Mouse (Mus musculus) kidney, postnatal 4 days (tissue): ENCODE data around the gene 5330417C22Rik.
A peak's percentile ranks its signal among the peaks of the same experiment; 100 is the strongest.

Source experiments
- DNase-seq, 2 experiments: peaks; one replicate each; pipeline ENCODE4 v3.0.0; 2021; ENCODE audit warnings: mixed read lengths in 2 of 2

Gene 5330417C22Rik

DNA sequence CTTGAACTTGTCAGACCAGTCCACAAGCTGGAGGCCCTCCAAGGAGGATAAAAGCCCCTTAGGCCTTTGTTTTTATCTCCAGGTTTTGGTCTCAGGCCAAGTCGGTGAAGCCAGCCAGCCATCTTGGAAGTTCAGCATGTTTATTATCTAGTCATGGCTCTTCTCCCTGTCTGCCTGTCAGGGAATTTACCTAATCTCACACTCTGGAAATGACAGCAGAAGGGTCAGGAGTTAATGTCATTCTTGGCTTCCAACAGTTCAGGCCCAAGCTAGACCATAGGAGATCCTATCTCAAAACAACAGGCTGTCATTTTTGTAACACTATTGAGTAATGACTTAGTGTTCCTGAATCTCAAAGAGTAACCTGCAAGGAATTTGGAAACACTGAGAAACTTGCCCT is 82.2 kb downstream of the 5330417C22Rik start:
- no peak for DNase-seq

DNA sequence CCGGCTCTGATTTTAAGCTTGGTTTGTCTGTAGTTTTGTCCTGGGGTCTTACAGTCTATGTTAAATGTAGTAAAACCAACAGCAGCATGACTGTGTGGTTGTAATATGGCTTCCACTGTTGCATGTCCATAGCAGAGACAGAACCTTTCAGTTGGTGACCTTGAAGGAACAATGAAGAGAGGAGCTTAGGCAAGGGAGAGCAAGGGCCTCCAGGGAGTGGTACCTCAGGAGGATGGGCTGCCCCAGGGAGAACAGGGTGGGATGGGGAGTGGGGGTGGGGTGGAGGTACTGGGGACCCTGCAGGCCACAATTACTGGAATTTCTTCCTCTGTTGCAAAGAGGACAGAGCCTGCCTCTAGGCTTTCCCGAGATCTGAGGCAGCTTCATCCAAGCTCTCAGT is 84.4 kb downstream of the 5330417C22Rik start:
- DNase-seq: no peak

- DNase-seq: no peak
These were observed 91.0 kb downstream of the 5330417C22Rik start for GRCm38 (mm10) chr3:108445366-108445705.

GRCm38 (mm10) chr3:108444698-108445365 is 91.5 kb downstream of the 5330417C22Rik start, which contains the start of gene Sars:
Gene Sars, minus strand, starts transcription at chr3:108445209.
- DNase-seq: peak; percentile 94 to 97

- peak; percentile 35 to 54 for DNase-seq
These were observed 92.3 kb downstream of the 5330417C22Rik start for GRCm38 (mm10) chr3:108444029-108444428.

DNA sequence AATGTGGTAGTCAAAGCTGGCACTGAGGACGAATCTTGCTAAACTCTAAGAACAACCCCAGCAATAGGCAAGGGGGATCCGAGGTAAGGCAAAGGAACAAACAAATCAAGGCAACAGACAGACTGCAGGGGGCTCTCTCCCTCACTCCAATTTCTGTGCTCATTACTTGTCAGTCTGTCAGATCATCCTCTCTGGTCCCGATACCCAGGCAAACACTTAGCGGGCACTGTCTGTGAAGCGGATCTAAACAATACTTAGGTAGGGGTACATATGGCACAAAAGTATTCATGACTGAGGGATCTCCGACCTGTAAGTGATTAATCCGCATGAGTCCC is 100.0 kb downstream of the 5330417C22Rik start:
- DNase-seq: no peak

DNA sequence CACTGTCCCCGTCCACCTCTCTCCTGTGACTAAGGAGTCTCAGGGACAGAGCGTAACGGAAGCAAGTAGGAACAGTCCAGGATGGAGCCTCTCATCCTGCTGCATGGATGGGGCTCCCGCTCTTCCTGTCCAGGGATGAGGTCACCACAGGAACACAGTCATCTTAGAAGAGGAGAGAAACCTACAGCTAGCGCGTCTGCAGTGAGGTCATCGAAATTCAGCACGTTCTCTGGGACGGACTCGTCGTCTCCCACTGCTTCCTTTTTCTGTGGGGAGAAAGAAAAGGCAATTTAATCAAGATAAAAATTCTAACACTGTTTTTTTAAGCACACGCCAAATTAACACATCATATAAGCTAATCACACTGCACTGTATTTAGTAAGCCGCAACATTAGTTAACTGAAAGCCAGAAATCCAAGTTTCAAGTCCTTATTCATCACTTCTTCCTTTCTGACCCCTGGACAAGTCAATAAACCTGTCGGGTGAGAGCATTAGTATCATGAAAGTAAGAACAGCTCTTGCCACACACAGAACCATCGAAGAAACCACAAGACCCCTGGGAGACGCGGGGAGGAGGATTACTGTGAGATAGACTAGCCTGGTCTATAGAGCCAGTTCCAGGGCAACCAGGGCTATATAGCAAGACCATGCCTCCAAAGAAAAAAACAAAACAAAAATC is 100.5 kb downstream of the 5330417C22Rik start:
- no peak for DNase-seq

GRCm38 (mm10) chr3:108433881-108434495 is 102.3 kb downstream of the 5330417C22Rik start:
- DNase-seq: no peak

GRCm38 (mm10) chr3:108433188-108433880 is 103.0 kb downstream of the 5330417C22Rik start:
- no peak for DNase-seq

DNA sequence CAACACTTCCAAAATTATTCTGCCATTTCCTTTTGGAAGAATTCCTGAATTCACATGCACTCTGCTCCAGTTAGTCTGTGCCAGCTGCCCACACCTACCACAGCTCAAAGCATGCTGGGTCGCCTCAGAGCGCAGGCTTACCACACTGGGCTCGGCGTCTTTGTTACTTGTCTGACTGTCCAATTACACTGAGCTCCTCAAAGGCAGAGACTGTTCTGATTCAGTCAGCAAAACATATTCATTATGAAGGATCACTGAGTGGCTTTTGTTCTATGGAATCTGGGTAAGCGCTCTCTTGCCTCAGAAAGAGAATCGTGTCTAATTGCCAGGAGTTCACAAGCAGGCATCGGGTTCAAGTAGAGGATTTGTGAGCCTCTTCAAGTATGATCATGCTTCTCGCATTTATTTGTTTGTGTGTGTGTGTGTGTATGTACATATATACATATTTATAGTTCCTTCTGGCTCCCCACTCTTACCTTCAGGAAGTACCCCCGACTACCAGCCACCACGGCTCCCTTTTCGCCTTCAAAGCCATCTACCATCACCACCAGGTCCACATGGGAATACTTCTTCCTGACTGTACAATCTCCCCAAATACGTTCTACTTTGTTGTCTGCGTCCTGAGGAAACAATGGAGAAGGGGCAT is 103.7 kb downstream of the 5330417C22Rik start:
- no peak for DNase-seq

DNA sequence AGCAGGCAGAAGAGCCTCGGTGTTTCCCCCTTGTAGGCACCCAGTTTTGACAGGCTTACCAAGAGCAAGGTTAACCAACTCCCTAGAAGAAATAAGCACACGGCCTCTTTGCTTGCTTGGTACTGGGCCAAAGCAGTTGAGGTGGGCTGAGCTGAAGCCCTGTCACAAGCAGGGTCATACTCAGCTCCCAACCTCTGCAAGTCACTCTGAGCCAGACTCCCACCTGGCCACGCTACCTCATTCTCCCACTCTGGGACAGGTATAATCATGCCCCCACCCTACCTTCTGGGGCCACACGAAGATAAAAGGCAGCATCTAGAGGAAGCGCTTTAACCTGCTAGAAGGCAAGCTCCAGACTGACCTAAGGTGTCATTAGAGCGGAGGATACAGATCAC is 110.7 kb downstream of the 5330417C22Rik start:
- DNase-seq: no peak

DNA sequence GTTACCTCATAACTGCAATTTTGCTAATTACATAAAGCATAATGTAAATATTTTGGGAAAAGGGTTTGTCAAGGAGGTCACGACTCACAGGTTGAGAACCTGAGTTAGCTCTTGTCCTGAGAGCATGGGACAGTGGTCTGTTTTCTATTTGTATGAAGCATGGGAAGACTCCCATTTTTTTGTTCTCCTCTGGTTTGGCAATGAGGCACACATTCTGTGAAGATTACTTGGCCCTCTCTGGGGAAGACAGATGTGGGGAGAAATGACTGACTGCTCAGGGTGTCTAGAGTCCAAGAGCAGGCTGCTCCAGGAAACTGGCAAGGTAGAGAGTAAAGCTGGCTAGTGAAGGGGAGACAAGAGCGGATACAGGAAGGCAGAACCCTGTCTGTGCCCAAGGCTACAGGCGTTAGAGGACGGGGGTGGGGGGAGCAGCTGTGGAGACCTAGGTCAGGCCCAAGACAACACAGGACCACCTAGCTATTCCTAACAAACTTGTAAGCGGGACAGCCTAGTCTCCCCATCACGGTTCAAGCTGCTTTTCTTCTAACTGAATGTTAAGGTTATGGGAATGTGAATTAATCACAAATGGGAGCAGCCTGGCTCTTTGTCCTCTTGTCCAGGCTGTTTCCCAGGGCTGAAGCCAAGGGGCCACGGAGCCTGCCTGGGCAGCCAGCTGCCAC is 111.3 kb downstream of the 5330417C22Rik start:
- DNase-seq: no peak

GRCm38 (mm10) chr3:108423844-108424801 is 112.2 kb downstream of the 5330417C22Rik start:
- peak; percentile 68 to 76 for DNase-seq

DNA sequence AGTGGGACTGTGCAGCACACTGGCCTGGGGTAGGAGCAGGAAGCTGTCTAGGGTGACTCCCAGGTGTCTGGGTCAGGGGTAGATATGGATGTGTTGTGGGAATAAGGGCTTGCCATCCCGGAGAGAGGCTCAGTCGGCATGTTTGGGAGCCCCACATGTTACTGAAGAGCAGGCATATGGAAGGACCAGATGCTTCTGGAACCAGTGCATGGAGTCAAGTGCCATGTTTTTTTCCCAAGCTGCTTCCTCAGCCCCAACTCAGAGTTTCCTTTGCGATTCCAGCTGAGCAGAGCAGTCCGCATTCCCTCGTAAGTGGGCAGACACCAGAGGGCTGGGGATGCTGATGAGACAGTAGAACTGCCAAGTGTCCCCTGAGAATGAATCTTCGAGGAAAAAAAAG is 113.3 kb downstream of the 5330417C22Rik start:
- no peak for DNase-seq

- DNase-seq: peak; percentile 86 to 92
These were observed 120.5 kb downstream of the 5330417C22Rik start for GRCm38 (mm10) chr3:108415831-108416223.

GRCm38 (mm10) chr3:108414857-108415830 is 121.2 kb downstream of the 5330417C22Rik start, which contains the start of gene Celsr2:
Gene Celsr2, minus strand, starts transcription at chr3:108415552.
- peak; percentile 54 to 74 for DNase-seq

DNA sequence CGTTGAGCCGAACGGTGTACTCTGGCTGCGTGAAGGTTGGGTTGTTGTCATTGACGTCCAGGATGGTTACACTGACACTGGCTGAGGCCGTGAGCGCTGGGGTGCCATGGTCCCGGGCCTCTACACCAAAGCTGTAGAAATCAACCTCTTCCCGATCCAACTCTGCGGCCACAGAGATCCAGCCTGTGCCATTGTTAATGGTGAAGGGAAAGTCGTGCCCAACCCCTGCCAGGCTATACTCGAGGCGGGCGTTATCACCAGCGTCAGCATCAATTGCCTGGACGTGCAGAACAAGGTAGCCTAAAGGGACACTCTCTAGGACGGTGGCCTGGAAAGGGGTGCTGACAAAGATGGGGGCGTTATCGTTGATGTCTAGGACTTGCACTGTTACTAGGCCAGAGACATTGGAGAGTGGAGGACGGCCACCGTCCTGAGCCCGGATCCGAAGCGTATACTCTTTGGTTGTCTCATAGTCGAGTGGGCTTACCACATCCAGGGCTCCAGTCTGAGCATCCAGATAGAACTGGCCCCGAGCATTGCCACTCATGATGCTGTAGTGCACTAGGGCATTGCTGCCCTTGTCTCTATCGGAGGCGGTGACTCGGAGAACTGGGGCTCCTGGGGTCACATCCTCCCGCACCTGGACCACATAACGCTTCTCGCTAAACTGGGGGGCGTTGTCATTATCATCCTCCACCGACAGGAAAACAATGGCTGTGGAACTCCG is 122.5 kb downstream of the 5330417C22Rik start:
- DNase-seq: no peak

GRCm38 (mm10) chr3:108411754-108412121 is 124.6 kb downstream of the 5330417C22Rik start:
- DNase-seq: peak; percentile 80 to 88
